Comparison of ENCODE assay signal across 8 mouse cellular contexts in genomic region chr4:135946659-135947301, GRCm38 (mm10). TPM values are rescaled to one million over a fixed set of nuclear protein-coding genes. Genes with fewer than 3 reads are reported as not detected.
DNase-seq lines count a peak whose midpoint lies in the region; ATAC-seq and TF ChIP-seq lines count a peak whose summit lies in the region.

No protein-coding gene starts in this region.

- H3K9ac ChIP-seq in kidney, postnatal 0 days (ENCODE audit: low read depth, low read length), result peak overlapping the region; percentile 79

- H3K27me3 ChIP-seq in erythroblast, embryonic 14.5 days (ENCODE audit: control insufficient read depth), result no peaks in the 10 kb centered on the region
- H3K27me3 ChIP-seq in kidney, postnatal 0 days (ENCODE audit: insufficient read depth, low read length), result no peaks in the 10 kb centered on the region
- no peaks in the 10 kb centered on the region for H3K27me3 ChIP-seq in myocyte (ENCODE audit: control insufficient read depth, insufficient read depth, insufficient read length)

- no peak for TF ChIP-seq CTCF in gastrocnemius, adult 2 months (IDR thresholded peaks at IDR 0.05)
- no peak for TF ChIP-seq CTCF in kidney, postnatal 0 days (IDR thresholded peaks at IDR 0.05; ENCODE audit: low read depth)

- DNase-seq in gastrocnemius, adult 2 months, result no peak
- no peak for DNase-seq in gastrocnemius, postnatal 4 days (ENCODE audit: low spot score in 2 of 2)
- DNase-seq in kidney, postnatal 0 days (ENCODE audit: low spot score), result peak; percentile 44
- no peak for DNase-seq in left cerebral cortex, postnatal 4 days
- DNase-seq in gastrocnemius, adult 8-10 months (ENCODE audit: low spot score in 2 of 2), result no peak

- H3K4me2 ChIP-seq in kidney, postnatal 0 days (ENCODE audit: low read length), result peak overlapping the region; percentile 86
- peak overlapping the region; percentile 71 for H3K4me2 ChIP-seq in myocyte (ENCODE audit: low read depth)

- H3K27ac ChIP-seq in gastrocnemius, adult 2 months, result peak overlapping the region; percentile 93
- H3K27ac ChIP-seq in kidney, postnatal 0 days, result peak overlapping the region; percentile 77

- H3ac ChIP-seq in myocyte (ENCODE audit: control insufficient read depth, insufficient read length), result peak overlapping the region; percentile 6

- TF ChIP-seq POLR2A in myocyte (IDR thresholded peaks at IDR 0.05; ENCODE audit: insufficient read length, low read depth), result no peak

- under 1% methylated on average over 28 of the region's 28 CpGs for WGBS in kidney, postnatal 0 days

- H3K79me2 ChIP-seq in myocyte (ENCODE audit: control insufficient read depth, insufficient read depth), result peaks cover 18% of the 10 kb centered on the region

- intact Hi-C loops in gastrocnemius, adult 2 months (cut with DNase I), result loop anchor here (2.0 kb wide), 1 partner anchor 26 kb away; the partner anchor contains the start of gene Fuca1
- intact Hi-C loops in left cerebral cortex, postnatal 4 days (cut with DNase I), result no loop called here

- H3K4me1 ChIP-seq in erythroblast, embryonic 14.5 days (ENCODE audit: control insufficient read depth), result peaks cover 46% of the 10 kb centered on the region
- H3K4me1 ChIP-seq in kidney, postnatal 0 days (replicated peaks; ENCODE audit: insufficient read depth, low read length), result peaks cover 12% of the 10 kb centered on the region; the same call in 1 of the 2 replicates

- peak overlapping the region; percentile 84 for H3K4me3 ChIP-seq in gastrocnemius, adult 2 months
- peak overlapping the region; percentile 73 for H3K4me3 ChIP-seq in erythroblast, embryonic 14.5 days (replicated peaks)
- H3K4me3 ChIP-seq in kidney, postnatal 0 days (replicated peaks; ENCODE audit: low read depth, low read length), result peak overlapping the region; percentile 79
- H3K4me3 ChIP-seq in myocyte, result peak overlapping the region; percentile 91

- H3K36me3 ChIP-seq in erythroblast, embryonic 14.5 days (ENCODE audit: control insufficient read depth), result peaks cover 35% of the 10 kb centered on the region
- H3K36me3 ChIP-seq in kidney, postnatal 0 days (ENCODE audit: insufficient read depth, low read length), result 0 out of 2 replicates have a peak, but pooled peaks cover 3% of the 10 kb centered on the region
- H3K36me3 ChIP-seq in myocyte (ENCODE audit: control insufficient read depth, insufficient read depth), result no peaks in the 10 kb centered on the region

- peak; percentile 32 for ATAC-seq in CD4-positive, CD25-positive, alpha-beta regulatory T cell, adult 4 months
- ATAC-seq in kidney, postnatal 0 days (replicated peaks; ENCODE audit: low FRiP score, low read depth), result peak; percentile 14

- peaks cover 7% of the 10 kb centered on the region for H3K9me3 ChIP-seq in erythroblast, embryonic 14.5 days (ENCODE audit: control insufficient read depth, low read length)
- no peaks in the 10 kb centered on the region for H3K9me3 ChIP-seq in kidney, postnatal 0 days (replicated peaks; ENCODE audit: low read length)

TF ChIP-seq in myocyte, 11 proteins besides CTCF, POLR2A, EP300 and RAD21:
- TF ChIP-seq MYOG (IDR thresholded peaks at IDR 0.05; ENCODE audit: control insufficient read depth in 1 of 3, insufficient read depth in 1 of 3, insufficient read length in 2 of 3, low read depth in 2 of 3) (no peak), MYOD1 (IDR thresholded peaks at IDR 0.05; ENCODE audit: control insufficient read depth in 1 of 3, insufficient read length in 2 of 3, low read depth in 2 of 3) (no peak), SRF (IDR thresholded peaks at IDR 0.05; ENCODE audit: control insufficient read depth, insufficient read length, low read depth) (no peak), MAX (IDR thresholded peaks at IDR 0.05; ENCODE audit: low read depth) (no peak), TCF12 (IDR thresholded peaks at IDR 0.05; ENCODE audit: insufficient read depth, poor library complexity, severe bottlenecking) (no peak), E2F4 (IDR thresholded peaks at IDR 0.05; ENCODE audit: insufficient read depth) (no peak)

RNA-seq across cellular contexts. Expression of gene Hmgcl, which starts 0.5 kb away (rescaled TPM):
- total RNA-seq in gastrocnemius, adult 2 months (2021), result 10 to 100 TPM; 31.7 to 43.4 TPM
- total RNA-seq in gastrocnemius, postnatal 4 days (2021), result 10 to 100 TPM; 46.6 to 47.7 TPM
- polyA plus RNA-seq in CD4-positive, CD25-positive, alpha-beta regulatory T cell, adult 4 months (2017; shearing (Covaris generic)), result 100 to 1,000 TPM in 1 of 2 experiments, 10 to 100 TPM in 1; 73.7 to 104 TPM
- 4.9 and 5.7 TPM in 2 replicates for polyA plus RNA-seq in erythroblast, embryonic 14.5 days (2012)
- polyA plus RNA-seq in kidney, postnatal 0 days (2015; fragmentation: Nextera tagmentation; extraction: Ambion mirVana), result 107 and 110 TPM in 2 replicates
- 44.1 TPM for polyA plus RNA-seq in myocyte (2012; fragmentation: generic; extraction: Trizol)
- 10 to 100 TPM; 30.2 to 33.9 TPM for total RNA-seq in left cerebral cortex, postnatal 4 days (2021)
- total RNA-seq in gastrocnemius, adult 8-10 months (2022), result 10 to 100 TPM; 39.8 to 44.0 (median 42.0) TPM

RNA-seq across cellular contexts. Expression of gene Gale, which starts 16.7 kb away (rescaled TPM):
- under 1 TPM in 1 of 2 experiments, not detected in 1; 0.47 TPM for total RNA-seq in gastrocnemius, adult 2 months (2021)
- 1 to 10 TPM; 7.1 to 7.7 TPM for total RNA-seq in gastrocnemius, postnatal 4 days (2021)
- polyA plus RNA-seq in CD4-positive, CD25-positive, alpha-beta regulatory T cell, adult 4 months (2017; shearing (Covaris generic)), result 10 to 100 TPM; 16.2 to 24.8 TPM
- 3.9 and 5.3 TPM in 2 replicates for polyA plus RNA-seq in erythroblast, embryonic 14.5 days (2012)
- 25.1 and 30.0 TPM in 2 replicates for polyA plus RNA-seq in kidney, postnatal 0 days (2015; fragmentation: Nextera tagmentation; extraction: Ambion mirVana)
- 51.3 TPM for polyA plus RNA-seq in myocyte (2012; fragmentation: generic; extraction: Trizol)
- total RNA-seq in left cerebral cortex, postnatal 4 days (2021), result 10 to 100 TPM; 30.9 to 35.8 TPM
- total RNA-seq in gastrocnemius, adult 8-10 months (2022), result 1 to 10 TPM in 1 of 4 experiments, under 1 TPM in 2, not detected in 1; 0.40 to 1.3 (median 0.72) TPM

RNA-seq across cellular contexts. Expression of gene Lypla2, which starts 25.6 kb away (rescaled TPM):
- 10 to 100 TPM; 25.6 to 30.4 TPM for total RNA-seq in gastrocnemius, adult 2 months (2021)
- total RNA-seq in gastrocnemius, postnatal 4 days (2021), result 10 to 100 TPM; 36.5 to 39.6 TPM
- 10 to 100 TPM; 63.0 to 72.0 TPM for polyA plus RNA-seq in CD4-positive, CD25-positive, alpha-beta regulatory T cell, adult 4 months (2017; shearing (Covaris generic))
- polyA plus RNA-seq in erythroblast, embryonic 14.5 days (2012), result 13.4 and 14.0 TPM in 2 replicates
- polyA plus RNA-seq in kidney, postnatal 0 days (2015; fragmentation: Nextera tagmentation; extraction: Ambion mirVana), result 117 and 123 TPM in 2 replicates
- polyA plus RNA-seq in myocyte (2012; fragmentation: generic; extraction: Trizol), result 60.9 TPM
- 100 to 1,000 TPM; 110 to 122 TPM for total RNA-seq in left cerebral cortex, postnatal 4 days (2021)
- total RNA-seq in gastrocnemius, adult 8-10 months (2022), result 10 to 100 TPM; 27.0 to 33.7 (median 30.8) TPM

RNA-seq across cellular contexts. Expression of gene Fuca1, which starts 26.2 kb away (rescaled TPM):
- total RNA-seq in gastrocnemius, adult 2 months (2021), result 10 to 100 TPM; 17.0 to 23.0 TPM
- total RNA-seq in gastrocnemius, postnatal 4 days (2021), result 10 to 100 TPM; 46.6 to 46.7 TPM
- polyA plus RNA-seq in CD4-positive, CD25-positive, alpha-beta regulatory T cell, adult 4 months (2017; shearing (Covaris generic)), result 10 to 100 TPM; 83.9 to 95.9 TPM
- polyA plus RNA-seq in erythroblast, embryonic 14.5 days (2012), result 0.33 and 0.54 TPM in 2 replicates
- polyA plus RNA-seq in kidney, postnatal 0 days (2015; fragmentation: Nextera tagmentation; extraction: Ambion mirVana), result 98.7 and 99.4 TPM in 2 replicates
- 29.8 TPM for polyA plus RNA-seq in myocyte (2012; fragmentation: generic; extraction: Trizol)
- 10 to 100 TPM; 44.2 to 46.8 TPM for total RNA-seq in left cerebral cortex, postnatal 4 days (2021)
- 10 to 100 TPM; 14.8 to 28.3 (median 23.6) TPM for total RNA-seq in gastrocnemius, adult 8-10 months (2022)

RNA-seq across cellular contexts. Expression of gene Pithd1, which starts 40.3 kb away (rescaled TPM):
- total RNA-seq in gastrocnemius, adult 2 months (2021), result 10 to 100 TPM; 23.3 to 28.5 TPM
- total RNA-seq in gastrocnemius, postnatal 4 days (2021), result 10 to 100 TPM; 23.6 to 26.2 TPM
- polyA plus RNA-seq in CD4-positive, CD25-positive, alpha-beta regulatory T cell, adult 4 months (2017; shearing (Covaris generic)), result 1 to 10 TPM; 9.3 to 9.7 TPM
- polyA plus RNA-seq in erythroblast, embryonic 14.5 days (2012), result 16.8 and 28.3 TPM in 2 replicates
- 49.0 and 49.8 TPM in 2 replicates for polyA plus RNA-seq in kidney, postnatal 0 days (2015; fragmentation: Nextera tagmentation; extraction: Ambion mirVana)
- polyA plus RNA-seq in myocyte (2012; fragmentation: generic; extraction: Trizol), result 35.2 TPM
- 10 to 100 TPM; 31.0 to 38.1 TPM for total RNA-seq in left cerebral cortex, postnatal 4 days (2021)
- 10 to 100 TPM; 26.9 to 31.9 (median 28.9) TPM for total RNA-seq in gastrocnemius, adult 8-10 months (2022)
